Mouse (Mus musculus): ENCODE results near the gene 4930558C23Rik.

DNA sequence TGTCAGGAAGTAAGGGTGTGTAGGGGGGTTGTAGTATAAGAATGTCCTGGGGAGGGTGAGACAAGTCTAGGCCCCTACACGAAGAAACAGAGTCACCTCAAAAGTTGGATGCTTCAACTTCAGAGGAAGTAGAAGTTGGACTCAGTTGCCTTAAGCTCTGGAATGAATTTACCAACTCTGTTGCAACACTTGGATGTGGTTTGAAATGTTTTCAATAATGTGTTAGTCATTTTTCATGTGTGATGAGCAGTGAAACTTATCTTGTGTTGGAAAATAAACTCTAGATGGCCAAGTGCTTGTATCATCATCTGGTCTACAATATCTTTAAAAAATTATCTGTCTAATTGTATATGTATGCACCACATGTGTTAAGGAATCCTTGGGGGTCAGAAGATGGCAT lies 5.1 kb upstream of the 4930558C23Rik start:
- TF ChIP-seq CHD2 (IDR thresholded peaks at IDR 0.05; ENCODE audit: low read depth, low read length), result no peak
- TF ChIP-seq ZNF384 (IDR thresholded peaks at IDR 0.05; ENCODE audit: low read depth, low read length), result no peak
- no peak for TF ChIP-seq HCFC1 (IDR thresholded peaks at IDR 0.05; ENCODE audit: borderline replicate concordance, insufficient read depth, low read length)
- TF ChIP-seq ZC3H11A (IDR thresholded peaks at IDR 0.05; ENCODE audit: borderline replicate concordance, low read depth, low read length), result no peak
